Mouse (Mus musculus) megakaryocyte, embryonic 14.5 days (primary cell): ENCODE results near the gene Mansc1.

Experiments used
- FLI1 ChIP-seq: IDR thresholded peaks from 2 replicates; pipeline ENCODE4 v1.6.1; 2012; ENCODE audit warnings: low read length, inconsistent platforms, mixed read lengths
- GATA1 ChIP-seq: IDR thresholded peaks from 3 replicates; pipeline ENCODE4 v1.6.1; 2012; ENCODE audit warnings: mixed read lengths, low read length, inconsistent platforms, borderline replicate concordance

- TF ChIP-seq FLI1 (no peak), GATA1 (no peak)
These were observed 28.6 kb upstream of the Mansc1 start for GRCm38 (mm10) chr6:134660714-134661406.
